Mouse (Mus musculus): ENCODE results near the gene Ccdc9b. TPM values are rescaled to one million over a fixed set of nuclear protein-coding genes. Genes with fewer than 3 reads are reported as not detected.
A peak's percentile ranks its signal among the peaks of the same experiment; 100 is the strongest.

Gene Ccdc9b
- polyA plus RNA-seq, 1 experiment: 0.57 TPM

- Histone ChIP-seq H3K9me3 (no peaks in the 10 kb centered on the region), H3K4me3 (replicated peaks) (peak within 1 kb of the TSS; percentile 87), H3K36me3 (replicated peaks; ENCODE audit: low read length) (no peaks in the 10 kb centered on the region), H3K4me1 (peaks cover 31% of the 10 kb centered on the region), H3K27me3 (replicated peaks) (peaks cover 56% of the 10 kb centered on the region)
- TF ChIP-seq FLI1 (IDR thresholded peaks at IDR 0.05; ENCODE audit: low read length): no peak
- no peak for TF ChIP-seq GATA1 (IDR thresholded peaks at IDR 0.05; ENCODE audit: borderline replicate concordance, low read length)
These were observed 17.3 kb upstream of the Ccdc9b start, which contains the start of gene Disp2 for GRCm38 (mm10) chr2:118779504-118780480. Gene Disp2, plus strand, starts transcription at chr2:118779719.

- peaks cover 31% of the 10 kb centered on the region for H3K4me1 ChIP-seq
- H3K9me3 ChIP-seq: no peaks in the 10 kb centered on the region
- H3K36me3 ChIP-seq (replicated peaks; ENCODE audit: low read length): no peaks in the 10 kb centered on the region
- peak overlapping the region; percentile 87 for H3K4me3 ChIP-seq (replicated peaks)
- no peak for TF ChIP-seq FLI1 (IDR thresholded peaks at IDR 0.05; ENCODE audit: low read length)
- TF ChIP-seq GATA1 (IDR thresholded peaks at IDR 0.05; ENCODE audit: borderline replicate concordance, low read length): no peak
- peaks cover 57% of the 10 kb centered on the region for H3K27me3 ChIP-seq (replicated peaks)
These were observed 16.6 kb upstream of the Ccdc9b start for GRCm38 (mm10) chr2:118779065-118779464.

DNA sequence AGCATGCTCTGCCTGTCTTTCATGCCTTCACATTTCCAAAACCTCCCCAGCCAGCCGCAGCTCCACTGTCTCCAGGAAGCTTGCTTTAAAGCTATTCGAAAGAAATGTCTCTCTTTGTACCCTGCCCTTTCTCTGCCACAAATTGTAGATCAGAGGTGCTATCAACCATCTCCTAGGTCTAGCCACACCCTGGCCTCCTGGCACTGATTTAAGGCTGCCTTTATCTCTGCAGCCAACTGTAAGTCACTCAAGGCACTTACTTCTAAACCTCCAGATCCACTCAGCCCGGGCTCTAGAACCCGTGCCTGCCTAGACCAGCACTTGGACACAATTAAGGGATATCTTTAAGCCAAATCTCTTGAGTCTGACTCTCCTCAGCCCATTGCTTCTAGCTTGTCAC, 16.0 kb upstream of the Ccdc9b start:
- peaks cover 56% of the 10 kb centered on the region for H3K27me3 ChIP-seq (replicated peaks)
- TF ChIP-seq GATA1 (IDR thresholded peaks at IDR 0.05; ENCODE audit: borderline replicate concordance, low read length): no peak
- no peak for TF ChIP-seq FLI1 (IDR thresholded peaks at IDR 0.05; ENCODE audit: low read length)

DNA sequence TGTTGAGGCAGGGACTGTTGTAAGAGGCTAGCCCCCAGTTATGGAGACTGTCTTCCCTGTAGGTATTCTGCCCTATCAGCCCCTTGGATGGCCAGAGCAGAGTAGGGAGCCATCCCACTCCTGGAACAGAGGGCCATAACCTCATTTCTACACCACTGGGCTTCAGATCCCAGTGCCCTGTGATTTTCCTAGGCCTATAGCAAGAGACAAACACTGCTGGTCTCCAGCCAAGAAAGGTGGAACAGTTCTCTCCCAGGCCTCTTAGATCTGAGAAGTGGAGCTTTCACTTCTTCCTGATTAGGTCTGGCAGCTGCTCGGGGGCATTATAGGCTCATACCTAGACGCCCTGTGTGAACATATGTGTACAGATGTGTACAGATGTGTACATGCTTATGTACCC, 13.8 kb upstream of the Ccdc9b start:
- no peak overlapping the region for H3K4me3 ChIP-seq (replicated peaks)
- H3K27me3 ChIP-seq (replicated peaks): peaks cover 54% of the 10 kb centered on the region
- H3K4me1 ChIP-seq: peaks cover 31% of the 10 kb centered on the region
- no peaks in the 10 kb centered on the region for H3K9me3 ChIP-seq
- H3K36me3 ChIP-seq (replicated peaks; ENCODE audit: low read length): no peaks in the 10 kb centered on the region
- TF ChIP-seq GATA1 (IDR thresholded peaks at IDR 0.05; ENCODE audit: borderline replicate concordance, low read length) (no peak), FLI1 (IDR thresholded peaks at IDR 0.05; ENCODE audit: low read length) (no peak)

More for the DNA sequence above, 16.0 kb upstream of the Ccdc9b start:
- Histone ChIP-seq H3K36me3 (replicated peaks; ENCODE audit: low read length) (no peaks in the 10 kb centered on the region), H3K4me3 (replicated peaks) (no peak overlapping the region), H3K9me3 (no peaks in the 10 kb centered on the region), H3K4me1 (peaks cover 31% of the 10 kb centered on the region)

GRCm38 (mm10) chr2:118775846-118776245, 13.4 kb upstream of the Ccdc9b start:
- H3K36me3 ChIP-seq (replicated peaks; ENCODE audit: low read length): no peaks in the 10 kb centered on the region
- H3K4me3 ChIP-seq (replicated peaks): no peak overlapping the region
- H3K27me3 ChIP-seq (replicated peaks): peaks cover 50% of the 10 kb centered on the region
- no peaks in the 10 kb centered on the region for H3K9me3 ChIP-seq
- no peak for TF ChIP-seq GATA1 (IDR thresholded peaks at IDR 0.05; ENCODE audit: borderline replicate concordance, low read length)
- TF ChIP-seq FLI1 (IDR thresholded peaks at IDR 0.05; ENCODE audit: low read length): no peak
- H3K4me1 ChIP-seq: peaks cover 31% of the 10 kb centered on the region

DNA sequence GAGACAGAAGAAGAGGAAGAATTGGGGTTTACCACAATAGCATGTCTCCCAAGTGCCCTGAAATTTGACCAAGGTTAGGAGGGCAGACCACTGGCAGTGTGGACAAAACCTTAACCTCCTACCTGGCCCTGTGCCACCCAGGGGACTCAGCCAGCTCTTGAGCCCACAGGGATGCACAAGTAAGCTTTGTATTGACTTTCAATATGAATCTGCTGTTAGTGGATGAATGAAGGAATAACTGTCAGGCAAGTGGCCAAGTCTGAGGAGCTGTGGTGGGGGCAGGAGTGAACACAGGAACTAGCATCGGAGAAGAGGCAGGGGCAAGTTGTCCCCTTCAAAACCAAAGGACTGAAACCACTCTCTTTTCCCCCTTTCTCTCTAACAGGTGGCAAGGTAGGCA, 12.9 kb upstream of the Ccdc9b start:
- H3K4me1 ChIP-seq: peaks cover 31% of the 10 kb centered on the region
- H3K36me3 ChIP-seq (replicated peaks; ENCODE audit: low read length): no peaks in the 10 kb centered on the region
- TF ChIP-seq FLI1 (IDR thresholded peaks at IDR 0.05; ENCODE audit: low read length) (no peak), GATA1 (IDR thresholded peaks at IDR 0.05; ENCODE audit: borderline replicate concordance, low read length) (no peak)
- peaks cover 47% of the 10 kb centered on the region for H3K27me3 ChIP-seq (replicated peaks)
- H3K4me3 ChIP-seq (replicated peaks): no peak overlapping the region
- H3K9me3 ChIP-seq: no peaks in the 10 kb centered on the region

DNA sequence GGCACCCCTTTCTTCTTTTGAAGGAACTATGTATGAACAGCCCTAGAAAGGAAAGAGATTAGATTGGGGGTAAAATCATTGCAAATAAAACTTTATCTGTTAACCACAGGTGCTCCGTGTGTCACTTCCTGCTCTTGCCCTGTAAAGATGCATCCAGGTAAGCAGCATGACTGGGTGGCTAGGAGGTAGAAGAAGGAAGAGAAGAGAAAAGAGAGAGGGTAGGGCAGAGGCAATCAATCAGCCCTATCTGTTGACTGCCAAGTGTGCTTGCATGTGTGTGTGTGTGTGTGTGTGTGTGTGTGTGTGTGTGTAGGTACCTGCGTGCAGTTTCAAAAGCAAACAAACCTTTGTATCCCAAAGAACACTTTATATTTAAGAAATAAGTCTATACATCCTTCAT, 12.1 kb upstream of the Ccdc9b start:
- Histone ChIP-seq H3K9me3 (no peaks in the 10 kb centered on the region), H3K4me3 (replicated peaks) (no peak overlapping the region), H3K4me1 (peaks cover 23% of the 10 kb centered on the region), H3K27me3 (replicated peaks) (peaks cover 45% of the 10 kb centered on the region), H3K36me3 (replicated peaks; ENCODE audit: low read length) (no peaks in the 10 kb centered on the region)
- TF ChIP-seq GATA1 (IDR thresholded peaks at IDR 0.05; ENCODE audit: borderline replicate concordance, low read length) (no peak), FLI1 (IDR thresholded peaks at IDR 0.05; ENCODE audit: low read length) (no peak)

DNA sequence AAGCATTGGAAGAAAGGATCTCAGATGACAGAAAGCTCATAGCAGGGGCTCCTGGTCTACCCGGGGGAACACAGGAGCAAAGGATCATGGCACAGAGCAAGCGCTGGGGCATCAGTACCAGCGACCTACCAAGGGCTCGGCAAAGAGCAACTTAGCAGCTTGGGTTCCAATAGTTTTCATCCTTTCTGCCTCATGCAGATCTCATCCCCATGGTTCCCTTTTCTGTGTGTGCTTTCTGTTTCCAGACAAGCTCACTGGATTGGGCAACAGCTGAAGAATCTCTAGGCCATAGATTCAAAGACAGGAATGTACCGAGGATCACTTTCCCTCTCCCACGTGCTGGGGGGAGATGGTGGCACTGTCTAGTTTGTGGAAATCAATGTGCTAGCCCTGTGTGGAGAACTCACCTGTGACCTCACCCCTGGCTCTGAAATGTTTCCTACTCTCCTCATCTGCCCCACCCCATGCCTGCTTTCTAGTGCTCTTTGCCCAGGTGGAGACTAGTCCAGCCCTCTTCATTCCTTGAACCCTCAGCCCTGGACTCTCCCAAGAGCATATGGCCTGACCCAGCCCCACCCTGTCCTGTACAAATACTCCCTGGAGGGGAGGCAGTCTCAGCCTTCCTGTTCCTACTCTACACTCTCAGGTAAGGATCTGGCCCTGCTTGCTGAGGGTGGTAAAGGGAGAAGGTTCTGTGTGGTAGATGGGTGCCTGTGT, 9.9 kb upstream of the Ccdc9b start, which contains the start of gene Phgr1:
Gene Phgr1, plus strand, starts transcription at position 612 of the 717 bp plus-strand sequence.
- no peak within 1 kb of the TSS for H3K4me3 ChIP-seq (replicated peaks)
- H3K36me3 ChIP-seq (replicated peaks; ENCODE audit: low read length): no peaks in the 10 kb centered on the region
- H3K27me3 ChIP-seq (replicated peaks): peaks cover 45% of the 10 kb centered on the region
- peaks cover 16% of the 10 kb centered on the region for H3K4me1 ChIP-seq
- H3K9me3 ChIP-seq: peaks cover 5% of the 10 kb centered on the region
- TF ChIP-seq FLI1 (IDR thresholded peaks at IDR 0.05; ENCODE audit: low read length) (no peak), GATA1 (IDR thresholded peaks at IDR 0.05; ENCODE audit: borderline replicate concordance, low read length) (no peak)

DNA sequence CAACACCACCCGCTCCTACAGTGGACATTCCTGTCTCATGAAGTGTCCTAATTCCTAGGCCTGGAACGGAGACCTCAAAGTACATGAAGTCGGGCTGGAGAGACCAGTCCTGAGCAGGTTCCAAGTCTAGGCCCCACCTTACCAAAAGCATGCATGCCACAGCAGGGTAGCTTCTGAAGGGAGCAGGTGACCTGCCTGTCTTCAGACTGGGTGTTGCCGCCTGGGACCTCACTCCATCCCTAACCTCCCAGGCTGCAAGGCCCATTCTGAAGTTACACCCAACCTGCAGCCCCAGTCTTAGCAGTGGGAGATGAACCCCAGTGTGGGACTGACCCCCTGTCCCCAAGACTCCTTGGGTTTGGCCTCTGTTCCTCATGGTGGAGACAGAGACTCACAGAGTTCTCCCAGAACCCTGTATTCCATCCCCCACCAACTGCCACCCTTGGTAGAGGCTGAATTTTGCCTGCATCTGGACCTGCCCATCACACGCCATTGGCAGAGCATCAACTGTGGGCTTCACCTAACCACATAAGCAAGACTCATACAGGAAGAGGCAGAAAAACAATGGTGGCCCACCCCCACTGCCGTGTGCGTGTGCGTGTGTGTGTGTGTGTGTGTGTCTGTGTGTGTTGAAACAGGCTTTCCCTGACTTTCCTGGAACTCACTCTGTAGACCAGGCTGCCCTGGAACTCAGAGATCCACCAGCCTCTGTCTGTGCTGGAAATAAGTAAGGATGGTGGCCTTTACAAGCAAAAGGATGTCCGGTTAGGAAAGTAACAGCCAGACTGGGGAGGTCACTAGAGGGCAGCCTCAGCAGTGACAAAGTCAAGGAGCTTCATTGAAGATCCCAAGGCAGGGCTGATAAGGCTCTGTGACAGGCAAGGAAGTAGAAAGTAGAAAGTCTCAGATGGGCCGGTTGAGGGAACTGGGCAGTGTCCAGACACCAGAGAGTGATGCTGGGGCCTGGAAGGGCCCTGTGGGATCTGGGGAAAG, 3.9 kb upstream of the Ccdc9b start:
- Histone ChIP-seq H3K27me3 (replicated peaks) (peaks cover 14% of the 10 kb centered on the region), H3K4me3 (replicated peaks) (no peak overlapping the region), H3K4me1 (peaks cover 59% of the 10 kb centered on the region), H3K9me3 (peaks cover 5% of the 10 kb centered on the region), H3K36me3 (replicated peaks; ENCODE audit: low read length) (peaks cover 5% of the 10 kb centered on the region)
- TF ChIP-seq FLI1 (IDR thresholded peaks at IDR 0.05; ENCODE audit: low read length) (no peak), GATA1 (IDR thresholded peaks at IDR 0.05; ENCODE audit: borderline replicate concordance, low read length) (no peak)

Measured in megakaryocyte, embryonic 14.5 days (primary cell).